Mouse (Mus musculus) ovary, postnatal 14 days (tissue): ENCODE results near the gene Mtrf1.
"Not testable (repeated sequence)": the region's sequence is repeated elsewhere in the genome, so short reads cannot be mapped to it uniquely, and the experiment has no call there.

Source experiments
- DNase-seq: peaks from one replicate; pipeline ENCODE4 v3.0.0; 2022; ENCODE audit warnings: low spot score

Gene Mtrf1

DNA sequence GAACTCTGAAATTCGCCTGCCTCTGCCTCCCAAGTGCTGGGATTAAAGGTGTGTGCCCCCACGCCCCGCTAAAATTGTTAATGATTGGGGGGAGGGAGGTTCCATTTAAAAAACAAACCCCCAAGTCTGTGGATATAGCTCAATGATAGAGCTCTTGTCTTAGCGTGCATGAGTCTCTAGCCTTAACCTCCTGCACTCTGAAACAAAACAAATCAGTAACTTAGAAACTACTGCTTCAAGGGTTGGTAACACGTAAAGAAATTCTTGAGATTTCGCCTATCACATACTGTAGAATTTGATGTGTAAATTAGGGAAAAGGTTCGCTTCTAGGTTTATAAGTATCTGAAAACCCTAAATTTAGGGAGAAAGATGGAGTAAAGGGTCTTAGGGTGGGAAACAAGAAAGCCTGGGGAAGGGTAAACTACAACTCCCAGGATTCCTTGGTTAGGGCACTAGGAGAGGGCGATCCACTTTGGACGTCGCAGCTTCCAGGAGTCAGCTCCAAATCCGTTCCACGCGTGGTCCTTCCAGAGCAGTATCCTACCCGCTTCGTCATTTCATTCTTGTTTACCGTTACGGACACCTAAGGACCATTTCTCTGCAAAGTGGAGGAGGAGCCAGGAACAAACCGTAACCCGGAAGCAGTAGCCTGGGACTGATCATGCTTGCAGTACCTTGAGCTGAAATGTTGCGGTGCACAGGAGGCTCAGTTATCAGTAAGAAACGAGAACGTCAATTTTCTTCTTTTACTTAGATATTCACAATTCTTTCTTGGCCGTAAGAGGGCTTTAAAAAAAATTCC, at the start of gene Mtrf1:
TSS of gene Mtrf1 (plus strand) at position 452 of the 802 bp plus-strand sequence.
- DNase-seq = peak; percentile 51

DNA sequence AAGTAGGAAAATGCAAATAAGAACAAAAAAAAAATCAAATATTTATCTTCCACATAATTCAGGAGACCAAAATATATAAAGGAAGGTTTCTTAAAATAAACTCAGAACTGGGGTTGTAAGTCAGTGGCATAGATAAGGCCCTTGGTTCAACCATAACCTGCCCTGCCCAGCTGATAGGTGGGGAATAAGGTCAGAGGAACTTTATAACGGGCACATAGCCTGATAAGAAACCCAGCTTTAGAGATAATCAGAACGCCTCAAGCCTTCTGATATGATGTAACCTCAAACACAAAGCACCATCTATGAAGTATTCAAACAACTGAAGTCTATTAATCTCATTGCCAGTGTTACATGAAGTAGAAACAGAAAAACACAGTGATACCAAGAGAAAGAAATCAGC, 39.5 kb upstream of the Mtrf1 start:
- no peak for DNase-seq

DNA sequence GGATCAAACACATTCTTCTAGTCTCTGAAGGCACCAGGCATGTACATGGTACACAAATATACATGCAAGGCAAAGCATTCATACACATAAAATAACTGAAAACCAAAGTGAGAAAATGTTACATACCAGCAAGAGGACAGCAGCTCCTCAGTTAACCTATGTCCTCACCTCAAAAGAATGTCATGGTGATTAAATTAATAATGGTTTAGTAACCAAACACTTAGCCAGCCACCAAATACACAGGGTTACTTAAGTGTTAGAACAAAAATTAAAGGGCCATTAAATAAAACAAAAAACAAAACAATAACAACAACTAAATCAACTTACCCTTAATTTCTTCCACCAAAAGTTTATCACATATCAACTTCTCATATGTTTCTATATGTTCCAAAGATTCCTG, 20.5 kb upstream of the Mtrf1 start:
- no peak for DNase-seq

DNA sequence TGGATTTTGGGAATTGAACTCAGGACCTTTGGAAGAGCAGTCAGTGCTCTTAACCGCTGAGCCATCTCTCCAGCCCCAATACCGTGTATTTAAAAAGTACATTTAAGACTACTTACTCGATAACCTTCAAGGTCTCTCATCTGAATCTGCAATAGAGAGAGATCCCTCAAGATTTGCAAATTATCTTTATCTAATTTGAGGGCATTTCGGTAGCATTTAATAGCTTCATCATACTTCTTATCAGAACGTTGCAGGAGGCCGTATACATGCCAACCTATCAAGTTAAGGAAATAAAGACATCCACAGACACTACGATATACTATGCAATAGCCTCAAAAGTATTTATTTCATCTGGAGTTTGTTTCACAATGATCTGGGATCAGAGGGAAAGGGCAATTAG, 14.5 kb upstream of the Mtrf1 start:
- no peak for DNase-seq

DNA sequence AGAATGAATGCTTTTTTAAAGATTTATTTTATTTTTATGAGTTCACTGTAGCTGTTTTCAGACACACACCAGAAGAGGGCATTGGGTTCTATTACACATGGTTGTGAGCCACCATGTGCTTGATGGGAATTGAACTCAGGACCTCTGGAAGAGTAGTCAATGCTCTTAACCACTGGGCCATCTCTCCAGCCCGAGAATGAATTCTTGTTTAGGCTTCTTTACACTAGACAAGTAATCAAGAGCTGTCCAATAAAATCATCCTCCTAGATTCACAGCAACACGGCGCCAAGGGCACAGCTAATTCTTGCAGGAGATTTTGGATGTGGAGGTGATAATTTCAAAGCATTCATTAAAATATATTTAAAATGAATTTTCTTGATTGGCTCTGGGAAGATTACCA, 9.3 kb upstream of the Mtrf1 start:
- DNase-seq = no peak

DNA sequence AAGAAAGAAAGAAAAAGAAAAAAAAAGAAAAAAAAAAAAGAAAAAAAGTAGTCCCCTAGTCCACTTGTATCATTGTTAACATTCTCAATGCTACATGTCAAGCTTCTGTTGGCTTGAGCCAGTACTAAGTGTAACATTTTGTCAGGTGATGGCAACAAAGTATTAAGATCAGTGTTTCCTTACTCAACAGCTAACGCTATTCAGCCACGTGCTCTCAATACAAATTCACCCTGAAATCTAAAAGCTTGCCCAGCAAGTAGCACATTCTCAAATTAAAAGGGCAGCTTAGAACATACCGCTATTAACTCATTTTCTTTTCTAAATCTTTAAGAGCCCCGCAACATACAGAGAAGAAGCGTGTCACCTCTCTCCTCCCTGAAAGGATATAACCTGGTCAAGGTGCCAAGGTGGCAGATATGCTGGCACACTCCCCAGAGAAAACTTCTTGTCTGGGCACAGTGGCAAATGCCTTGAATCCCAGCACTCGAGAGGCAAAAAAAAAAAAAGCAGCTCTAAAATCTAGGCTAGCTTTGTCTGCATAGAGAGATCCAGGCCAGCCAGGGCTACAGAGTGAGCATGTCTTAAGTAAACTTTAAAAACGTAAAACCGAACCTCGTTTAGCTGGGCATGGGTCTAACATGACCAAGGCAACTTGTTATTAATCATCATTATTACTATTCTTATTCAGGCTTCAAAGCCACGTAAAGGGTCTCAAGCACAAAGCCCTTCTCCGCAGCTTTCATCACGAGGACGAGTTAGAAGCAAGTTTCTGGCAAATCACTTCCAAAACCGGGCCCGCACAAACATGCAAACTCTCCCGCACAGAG, 7.9 kb upstream of the Mtrf1 start:
- no peak for DNase-seq

DNA sequence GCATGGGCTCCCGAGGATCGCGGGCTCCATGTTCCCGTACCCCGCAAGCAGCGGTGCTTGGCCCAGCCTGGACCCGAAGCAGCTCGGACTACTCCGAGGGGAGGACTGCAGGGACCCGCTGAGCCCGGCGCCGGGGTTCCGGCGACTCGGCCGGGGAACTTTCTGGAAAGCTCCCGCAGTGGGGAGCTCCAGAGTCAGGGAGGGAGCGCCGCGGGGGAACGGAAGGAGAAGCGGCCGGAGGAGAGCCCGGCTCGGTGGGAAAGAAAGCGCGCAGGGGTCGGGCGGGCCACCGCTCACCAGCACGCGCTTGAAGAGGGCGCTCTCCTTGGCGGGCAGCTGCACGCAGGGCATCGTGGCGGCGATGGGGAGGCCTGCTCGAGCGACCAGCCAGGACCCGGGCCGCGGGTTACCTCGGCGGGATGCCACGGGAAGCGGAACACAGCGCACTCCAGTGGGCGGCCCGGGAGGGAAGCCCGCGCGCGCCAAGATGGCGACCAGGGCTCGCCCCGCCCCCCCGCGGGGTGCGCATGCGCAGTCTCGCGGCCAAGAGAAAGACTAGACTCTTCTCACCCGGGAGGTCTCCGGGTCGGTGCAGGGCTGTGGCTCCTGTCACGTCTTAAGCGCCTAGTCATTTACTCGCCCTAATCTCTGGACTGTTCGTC, 7.2 kb upstream of the Mtrf1 start, which contains the start of gene Naa16:
TSS of gene Naa16 (minus strand) at position 514 of the 662 bp plus-strand sequence.
- DNase-seq = peak; percentile 95

DNA sequence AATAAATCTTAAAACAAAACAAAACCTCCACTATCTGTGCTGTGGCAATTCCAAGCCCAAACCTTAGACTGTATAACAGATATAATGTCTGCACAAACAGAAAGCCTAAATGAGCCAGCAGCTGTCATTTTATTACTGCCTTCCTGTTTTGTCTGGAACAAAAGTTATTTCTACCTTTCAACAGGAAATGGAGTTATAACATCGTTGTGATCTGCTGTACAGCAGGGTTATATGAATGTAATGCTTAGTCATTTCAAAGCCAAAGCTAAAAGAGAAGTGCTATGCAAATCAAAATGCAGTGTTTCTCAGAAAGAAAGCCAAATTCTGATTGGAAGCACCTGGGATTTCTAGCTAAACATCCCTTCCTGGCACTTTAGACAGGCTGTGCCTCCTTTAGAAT, 4.3 kb upstream of the Mtrf1 start:
- no peak for DNase-seq

DNA sequence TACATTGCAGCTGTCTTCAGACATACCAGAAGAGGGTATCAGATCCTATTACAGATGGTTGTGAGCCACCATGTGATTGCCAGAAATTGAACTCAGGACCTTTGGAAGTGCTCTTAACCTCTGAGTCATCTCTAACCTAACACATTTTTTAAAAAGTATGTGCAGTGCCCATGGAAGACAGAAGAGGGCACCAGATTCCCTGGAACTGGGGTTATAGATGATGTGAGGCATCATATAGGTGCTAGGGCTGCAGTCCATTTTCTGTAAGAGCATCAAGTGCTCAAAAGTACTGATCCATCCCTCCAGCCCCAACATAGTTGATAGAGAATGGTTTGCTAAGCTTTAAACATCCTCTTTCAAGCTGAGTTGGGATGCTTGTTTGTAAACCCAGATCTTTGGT, 3.0 kb upstream of the Mtrf1 start:
- DNase-seq = no peak

DNA sequence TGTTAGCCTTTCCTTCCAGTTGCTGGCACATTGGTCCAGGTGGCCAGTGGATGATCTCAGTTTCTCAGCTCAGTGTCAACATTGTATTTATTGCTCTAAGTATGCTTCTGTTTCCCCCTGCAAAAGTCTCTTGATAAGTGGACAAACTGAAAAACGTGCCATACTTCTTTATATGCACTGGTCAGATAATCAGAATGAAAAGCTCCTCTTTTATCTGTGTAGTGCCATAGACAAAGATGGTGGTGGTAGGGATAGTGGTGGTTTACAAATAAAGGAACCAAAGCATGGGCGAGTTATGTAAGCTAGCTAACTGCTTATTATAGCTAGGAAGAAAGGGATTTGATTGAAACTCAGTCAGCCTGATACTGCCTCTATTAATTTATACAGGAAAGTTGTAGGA, 10.1 kb downstream of the Mtrf1 start:
- DNase-seq = no peak

DNA sequence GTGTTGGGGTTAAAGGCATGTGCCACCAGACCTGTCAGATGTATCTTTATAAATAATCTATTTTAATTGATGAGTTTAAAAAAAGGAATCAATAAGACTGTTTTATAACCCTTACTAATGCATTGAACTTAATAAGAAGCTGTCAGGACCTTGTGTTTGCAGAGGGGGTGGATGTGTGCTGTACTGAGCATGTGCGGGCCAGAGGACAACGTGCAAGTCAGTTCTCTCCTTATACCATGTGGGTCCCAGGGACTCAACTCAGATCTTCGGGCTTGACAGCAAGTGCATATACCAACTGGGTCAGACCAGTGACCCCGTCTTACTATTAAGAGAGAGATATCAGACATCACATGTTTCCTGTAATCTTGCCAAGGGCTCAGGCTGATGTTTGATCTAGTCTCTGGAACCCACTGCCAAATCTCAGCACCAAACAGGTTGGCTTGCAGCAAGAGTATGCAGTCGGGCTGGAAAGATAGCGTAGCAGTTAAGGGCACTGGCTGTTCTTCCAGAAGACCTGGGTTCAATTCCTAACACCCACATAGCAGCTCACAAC, 11.8 kb downstream of the Mtrf1 start:
- DNase-seq = no peak

DNA sequence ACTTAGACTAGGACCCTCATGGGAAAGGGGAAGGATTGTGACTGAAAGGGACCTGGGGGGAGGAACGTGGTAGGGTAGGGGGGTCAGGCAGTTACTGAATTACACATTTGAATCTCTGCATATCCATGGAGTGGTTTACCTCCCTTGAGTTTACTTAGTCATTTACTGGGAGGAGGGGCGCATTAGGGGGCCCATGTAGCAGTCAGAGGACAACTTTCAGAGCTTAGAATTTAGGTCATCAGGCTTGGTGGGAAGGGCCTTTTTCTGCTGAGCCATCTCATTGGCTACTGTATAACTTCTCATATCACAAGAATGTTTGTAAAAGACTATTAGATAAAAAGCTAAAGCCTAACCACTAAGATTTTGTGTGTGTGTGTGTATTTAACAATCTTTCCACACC, 13.1 kb downstream of the Mtrf1 start:
- DNase-seq = no peak

DNA sequence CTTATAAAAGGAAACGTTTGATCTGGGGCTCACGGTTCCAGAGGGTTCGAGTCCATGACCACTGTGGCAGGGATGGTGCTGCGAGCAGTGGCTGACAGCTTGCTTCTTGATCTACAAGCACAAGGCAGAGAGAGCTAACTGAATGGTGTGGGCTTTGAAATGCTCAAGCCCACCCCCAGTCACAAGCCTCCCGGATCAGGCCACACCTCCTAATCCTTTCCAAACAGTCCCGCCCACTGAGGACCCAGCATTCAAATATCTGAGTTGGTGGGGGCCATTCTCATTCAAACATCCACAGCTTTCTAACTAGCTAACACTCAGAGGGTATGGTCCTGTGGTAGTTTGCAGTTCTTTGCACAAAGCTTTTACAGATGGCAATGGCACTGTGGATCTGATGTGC, 15.5 kb downstream of the Mtrf1 start:
- no peak for DNase-seq

DNA sequence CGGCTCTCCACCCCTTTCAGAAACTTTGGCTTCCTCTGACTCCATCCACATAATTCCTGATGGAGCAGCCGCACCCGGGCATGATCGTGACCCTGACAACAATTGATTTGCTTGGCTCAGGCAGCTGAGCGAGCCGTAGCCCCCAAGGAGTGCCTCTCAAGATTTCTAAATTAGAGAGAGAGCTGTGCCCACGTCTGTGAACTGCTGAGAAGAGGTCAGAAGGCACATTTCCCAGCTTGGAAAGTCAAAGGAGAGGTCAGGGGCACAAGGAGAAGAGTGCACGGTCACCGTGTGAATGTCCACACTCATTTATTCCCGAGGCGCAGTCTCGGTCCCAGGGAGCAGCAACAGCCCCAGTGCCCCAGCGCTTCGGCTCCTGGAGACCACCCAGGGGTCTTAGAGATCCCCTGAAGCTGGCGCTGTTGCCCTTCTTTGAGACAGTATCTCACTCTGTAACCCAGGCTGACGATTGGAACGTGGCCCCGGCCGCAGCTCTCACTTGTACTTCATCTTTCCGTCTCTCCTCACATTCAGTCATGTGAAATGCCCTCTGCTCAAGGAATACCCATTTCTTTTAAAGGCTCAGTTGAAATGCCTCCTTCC, 22.6 kb downstream of the Mtrf1 start:
- no peak for DNase-seq

DNA sequence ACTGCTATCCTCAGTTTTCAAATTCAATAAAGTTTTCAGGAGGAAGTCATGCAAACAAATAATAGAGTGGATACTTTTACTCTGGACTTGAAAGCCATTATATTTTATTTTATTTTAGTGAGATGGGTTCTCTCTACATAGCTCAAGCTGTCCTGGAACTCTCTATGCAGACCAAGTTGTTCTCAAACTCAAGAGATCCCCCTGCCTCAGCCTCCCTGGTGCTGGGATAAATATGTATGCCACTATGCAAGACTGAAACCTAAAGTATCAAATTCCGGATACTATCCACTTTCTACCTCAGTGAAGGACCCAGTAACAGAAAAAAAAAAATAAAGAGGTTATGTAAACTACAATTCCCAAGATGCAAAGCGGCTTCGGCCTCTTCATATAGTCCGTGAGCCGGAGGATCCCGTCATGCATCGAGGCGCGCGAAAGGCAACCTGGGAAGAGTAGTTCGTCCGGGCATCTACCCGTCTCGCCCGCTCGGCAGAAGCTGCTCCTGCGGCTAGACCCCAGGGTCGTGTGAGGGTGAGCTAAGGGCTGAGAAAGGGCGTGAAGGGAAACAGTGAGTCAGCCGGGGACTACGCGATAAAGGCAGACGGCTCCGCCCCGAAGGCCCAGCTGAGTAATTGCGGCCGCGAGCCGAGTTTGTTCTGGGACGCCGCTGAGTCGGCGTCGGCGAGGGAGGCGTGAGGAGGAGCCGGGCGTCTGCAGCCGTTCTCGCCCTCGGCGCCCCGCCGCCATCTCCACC, 28.6 kb downstream of the Mtrf1 start, which contains the start of gene Kbtbd7:
TSS of gene Kbtbd7 (plus strand) at position 533 of the 751 bp plus-strand sequence.
- DNase-seq = peak; percentile 77

DNA sequence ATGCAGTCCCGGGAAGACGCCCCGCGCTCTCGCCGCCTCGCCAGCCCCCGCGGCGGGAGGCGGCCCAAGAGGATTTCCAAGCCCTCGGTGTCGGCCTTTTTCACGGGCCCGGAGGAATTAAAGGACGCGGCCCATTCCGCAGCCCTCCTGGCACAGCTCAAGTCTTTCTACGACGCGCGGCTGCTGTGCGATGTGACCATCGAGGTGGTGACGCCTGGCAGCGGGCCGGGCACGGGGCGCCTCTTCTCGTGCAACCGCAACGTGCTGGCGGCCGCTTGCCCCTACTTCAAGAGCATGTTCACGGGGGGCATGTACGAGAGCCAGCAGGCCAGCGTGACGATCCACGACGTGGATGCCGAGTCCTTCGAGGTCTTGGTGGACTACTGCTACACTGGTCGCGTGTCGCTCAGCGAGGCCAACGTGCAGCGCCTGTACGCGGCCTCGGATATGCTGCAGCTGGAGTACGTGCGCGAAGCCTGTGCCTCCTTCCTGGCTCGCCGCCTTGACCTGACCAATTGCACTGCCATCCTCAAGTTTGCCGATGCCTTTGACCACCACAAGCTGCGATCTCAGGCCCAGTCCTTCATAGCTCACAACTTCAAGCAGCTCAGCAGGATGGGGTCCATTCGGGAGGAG, 29.3 kb downstream of the Mtrf1 start:
- DNase-seq = not testable (repeated sequence)

DNA sequence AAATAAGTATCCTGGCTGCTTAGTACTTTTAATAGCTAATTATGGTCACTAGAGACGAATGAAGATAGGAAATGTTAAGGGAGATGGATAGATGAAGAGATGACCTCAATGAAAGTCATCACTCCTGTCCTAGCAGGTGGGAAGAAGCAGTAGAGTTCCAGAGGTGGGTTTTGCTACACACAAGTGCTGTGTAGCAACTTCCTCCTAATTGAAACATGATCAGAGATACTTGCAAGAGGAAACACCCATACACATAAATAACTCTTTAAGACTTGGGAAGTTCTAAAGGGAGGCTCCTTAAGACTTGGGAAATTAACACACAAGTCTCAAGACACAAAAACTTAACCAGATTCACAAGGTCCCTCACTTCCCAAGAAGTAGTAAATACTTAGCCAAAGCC, 36.5 kb downstream of the Mtrf1 start:
- DNase-seq = no peak

DNA sequence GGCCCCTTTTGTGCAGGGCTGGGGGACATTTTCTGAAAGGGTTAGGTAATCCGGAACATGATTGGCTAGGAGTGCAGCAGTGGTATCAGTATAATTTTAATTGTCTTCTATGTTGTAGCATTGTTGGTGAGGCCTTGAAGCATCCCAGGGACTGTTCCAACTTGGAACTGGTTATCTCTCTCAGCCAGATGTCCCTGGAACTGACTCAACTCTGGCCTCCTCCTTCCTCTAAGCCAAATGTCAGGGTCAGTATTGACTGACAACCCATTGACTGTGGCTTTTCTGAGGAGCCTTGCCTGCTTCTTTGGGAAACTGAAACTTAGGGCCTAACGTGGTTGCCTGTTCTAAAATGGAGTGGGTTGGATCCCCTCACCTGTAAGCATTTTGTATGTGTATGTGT, 43.1 kb downstream of the Mtrf1 start:
- DNase-seq = no peak

DNA sequence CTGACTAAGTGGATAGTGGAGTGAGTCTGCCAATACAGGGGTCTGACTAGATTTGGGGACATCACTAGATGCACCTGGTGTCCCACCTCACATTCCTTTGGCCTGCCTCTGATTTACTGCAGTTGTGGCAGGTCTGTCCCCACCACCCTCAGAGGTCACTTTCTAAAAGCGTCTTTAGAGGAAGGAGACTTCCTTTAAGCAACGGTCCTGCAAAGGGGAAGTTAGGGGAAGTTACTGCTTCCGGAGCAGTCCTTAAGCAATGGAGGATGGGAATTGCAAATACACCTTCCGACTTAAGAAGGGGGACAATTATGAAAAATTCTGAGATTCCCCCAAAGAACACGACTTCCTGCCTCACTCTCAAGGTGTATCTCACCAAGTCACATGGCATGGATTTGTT, 43.9 kb downstream of the Mtrf1 start:
- no peak for DNase-seq

DNA sequence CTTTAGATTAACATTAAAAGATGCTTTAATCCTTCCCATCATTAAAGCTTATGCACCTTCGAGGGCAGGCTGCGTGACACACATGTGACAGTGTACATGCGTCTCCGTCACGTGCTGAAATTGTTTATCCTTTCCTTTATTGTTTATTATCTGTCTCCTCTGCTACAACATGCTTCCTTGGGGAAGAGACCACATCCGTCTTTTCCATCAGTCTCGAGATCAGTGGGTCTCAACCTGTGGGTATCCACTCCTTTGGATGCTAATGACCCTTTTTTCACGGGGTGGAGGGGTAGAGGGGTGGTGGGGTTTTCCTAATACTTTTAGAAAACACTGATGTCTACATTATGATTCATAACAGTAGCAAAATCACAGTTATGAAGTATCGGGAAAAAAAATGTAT, 47.0 kb downstream of the Mtrf1 start:
- no peak for DNase-seq
